Mouse (Mus musculus): ENCODE measurements around the gene Zdhhc13.

Zdhhc13 gene

DNA sequence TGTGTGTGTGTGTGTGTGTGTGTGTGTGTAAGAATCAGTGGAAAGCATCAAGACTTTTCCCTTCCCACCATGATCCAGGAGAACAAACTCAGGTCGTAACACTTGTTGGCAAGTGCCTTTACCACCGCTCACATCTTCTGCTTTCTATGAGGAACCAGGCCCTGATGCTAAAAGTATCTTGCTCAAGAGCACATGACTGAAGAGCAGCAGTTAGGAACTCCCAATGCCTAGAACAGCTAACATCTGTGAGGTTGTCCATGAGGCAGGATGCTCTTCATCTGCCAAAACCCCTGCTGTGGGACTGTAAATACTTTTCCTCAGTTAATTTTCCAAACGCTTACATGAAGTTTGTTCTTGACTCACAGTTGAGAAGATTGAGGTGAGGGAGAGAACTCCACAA, 455 bp upstream of the Zdhhc13 start:
- no peak for DNase-seq

DNA sequence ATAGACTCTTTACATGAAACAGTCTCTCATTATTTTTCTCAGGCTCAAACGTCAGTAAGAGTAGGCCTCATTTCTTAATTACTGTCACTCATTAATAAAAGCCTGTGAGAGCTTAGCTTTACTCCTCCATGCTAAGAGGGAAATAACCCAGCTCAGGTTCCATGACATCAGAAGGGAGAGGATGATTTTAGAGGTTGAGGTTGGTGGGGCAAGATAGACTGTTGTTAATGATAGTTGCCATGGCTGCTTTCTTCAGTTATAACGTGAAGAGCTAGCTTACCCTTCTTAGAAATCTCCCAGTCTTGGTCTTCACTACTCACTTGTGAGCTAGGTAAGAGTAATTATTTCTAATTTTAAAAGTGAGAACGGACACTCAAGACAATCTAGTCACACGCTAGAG, 1.3 kb downstream of the Zdhhc13 start:
- DNase-seq = no peak

DNA sequence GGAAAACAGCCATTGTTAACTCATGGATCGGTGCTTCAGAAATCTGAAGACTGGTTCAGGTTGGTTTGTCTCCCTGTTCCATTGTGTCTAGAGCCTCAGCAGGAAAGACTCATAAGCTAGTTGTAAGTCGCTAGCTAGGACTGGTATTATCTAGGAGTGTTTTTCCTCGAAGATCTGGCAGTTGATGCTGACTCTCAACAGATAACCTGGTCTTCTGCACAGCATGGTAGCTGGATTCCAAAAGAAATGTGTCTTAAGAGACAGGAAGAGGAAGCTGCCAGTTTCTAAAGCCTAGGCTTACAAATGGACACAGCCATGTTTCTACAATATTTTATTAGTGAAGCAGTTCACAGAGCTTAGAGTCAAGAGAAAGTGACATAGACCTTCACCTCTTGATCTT, 2.6 kb downstream of the Zdhhc13 start:
- no peak for DNase-seq

DNA sequence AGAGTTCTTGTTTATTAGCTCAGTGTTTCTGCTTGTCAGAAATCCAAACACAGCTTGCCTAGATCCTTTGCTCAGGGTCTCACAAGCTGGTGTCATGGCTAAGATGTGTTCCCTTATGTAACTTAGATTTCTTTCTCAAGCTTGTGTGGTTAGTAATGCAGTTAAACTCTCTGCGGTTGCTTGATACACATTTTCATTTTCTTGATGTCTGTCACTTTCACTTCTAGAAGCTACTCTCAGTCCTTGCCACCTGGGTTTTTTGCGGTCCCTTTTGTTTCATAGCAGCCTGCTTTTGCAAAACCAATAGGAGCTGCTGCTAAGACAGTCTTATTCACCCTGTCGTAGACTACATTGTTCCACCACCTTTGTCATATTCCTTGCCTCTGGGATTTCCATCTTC, 6.3 kb downstream of the Zdhhc13 start:
- DNase-seq = no peak

DNA sequence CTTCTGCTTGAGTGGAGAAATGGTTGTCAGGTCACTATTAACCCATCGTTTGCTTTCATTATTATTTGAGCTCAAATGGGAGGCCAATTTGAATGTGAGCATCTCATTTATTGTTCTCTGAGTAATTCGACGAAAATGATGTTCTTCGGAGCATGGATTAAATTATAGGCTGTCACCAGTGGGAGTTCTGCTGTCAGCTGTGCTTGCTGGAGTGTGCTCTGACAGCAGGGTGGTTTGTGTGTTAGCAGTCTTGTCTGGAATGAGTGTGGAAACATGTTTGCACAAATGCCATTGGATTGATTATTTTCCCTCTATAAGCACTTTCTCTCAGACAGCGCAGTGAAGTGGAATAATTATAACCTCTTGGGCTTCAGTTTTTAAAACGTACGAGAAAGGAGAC, 14.6 kb downstream of the Zdhhc13 start:
- no peak for DNase-seq

DNA sequence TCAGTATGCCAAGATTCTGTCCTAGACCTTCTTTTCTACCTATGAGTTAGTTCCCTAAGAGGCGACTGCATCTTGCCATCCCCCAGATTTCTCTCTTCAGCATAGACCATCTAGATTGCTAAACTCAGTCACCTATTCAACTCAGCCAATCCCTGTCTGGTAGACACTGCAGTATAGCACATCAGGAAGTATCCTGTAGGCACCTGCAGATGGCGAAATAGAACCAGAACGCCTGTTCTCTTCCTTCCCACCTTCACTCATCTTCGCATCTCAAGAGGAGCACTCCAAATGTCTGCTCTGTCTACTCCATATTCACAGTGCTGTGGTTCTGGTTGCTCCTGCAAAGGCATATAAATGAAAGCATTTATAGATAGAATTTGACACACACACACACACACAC, 17.8 kb downstream of the Zdhhc13 start:
- DNase-seq = no peak

DNA sequence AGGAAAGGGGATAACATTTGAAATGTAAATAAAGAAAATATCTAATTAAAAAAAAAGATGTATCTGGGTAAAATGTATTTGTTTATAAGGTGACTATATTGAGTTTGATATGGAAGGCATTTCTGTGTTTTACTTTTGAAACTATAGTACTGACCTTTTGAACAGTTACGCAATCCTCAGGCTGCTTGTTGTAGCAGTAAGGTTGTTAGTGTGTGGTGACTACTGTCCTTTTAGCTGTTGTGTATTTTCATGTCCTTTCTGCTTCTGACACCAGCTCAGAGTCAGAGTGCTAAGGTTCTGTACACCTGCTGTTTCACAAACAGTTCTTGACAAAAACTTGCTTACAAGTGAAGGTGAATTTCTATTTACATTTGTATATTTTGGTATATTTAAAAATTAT, 21.8 kb downstream of the Zdhhc13 start:
- DNase-seq = no peak

DNA sequence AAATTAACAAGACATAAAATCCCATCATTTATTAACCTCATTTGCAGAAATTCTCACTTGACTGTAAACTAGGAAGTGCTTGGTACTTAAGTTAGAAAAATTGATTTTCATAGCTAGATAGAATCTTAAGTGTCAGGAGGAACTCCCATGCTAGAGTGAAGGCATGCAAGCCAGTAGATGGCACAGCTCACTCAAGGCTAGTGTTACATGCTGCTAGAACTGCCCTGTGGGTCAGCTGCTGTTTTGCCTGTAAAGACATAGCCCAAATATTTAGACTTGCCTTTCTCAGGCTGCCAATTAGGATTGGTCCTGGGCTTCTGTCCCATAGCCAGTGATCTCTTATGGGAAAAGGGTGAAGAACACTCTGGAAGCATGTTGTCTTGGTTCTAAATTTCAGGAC, 23.6 kb downstream of the Zdhhc13 start:
- no peak for DNase-seq

DNA sequence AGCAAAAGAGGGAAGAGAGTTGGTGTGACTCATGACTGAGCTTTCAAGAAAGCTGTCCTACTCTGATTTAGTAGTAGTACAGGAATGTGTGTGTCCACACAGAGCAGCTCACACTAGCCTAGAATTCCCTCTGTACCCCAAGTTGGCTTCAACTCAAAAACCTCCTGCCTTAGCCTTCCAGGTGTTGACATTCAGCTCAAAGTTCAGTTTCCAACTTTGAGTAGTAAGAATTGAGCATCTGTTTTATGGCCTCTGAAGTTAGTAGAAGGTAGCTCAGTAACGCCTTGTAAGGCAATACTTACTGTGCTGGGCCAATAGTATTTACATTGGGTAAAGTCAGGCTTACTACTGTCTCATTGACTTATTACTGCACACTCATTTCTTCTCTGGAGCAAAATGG, 24.8 kb downstream of the Zdhhc13 start:
- no peak for DNase-seq

DNA sequence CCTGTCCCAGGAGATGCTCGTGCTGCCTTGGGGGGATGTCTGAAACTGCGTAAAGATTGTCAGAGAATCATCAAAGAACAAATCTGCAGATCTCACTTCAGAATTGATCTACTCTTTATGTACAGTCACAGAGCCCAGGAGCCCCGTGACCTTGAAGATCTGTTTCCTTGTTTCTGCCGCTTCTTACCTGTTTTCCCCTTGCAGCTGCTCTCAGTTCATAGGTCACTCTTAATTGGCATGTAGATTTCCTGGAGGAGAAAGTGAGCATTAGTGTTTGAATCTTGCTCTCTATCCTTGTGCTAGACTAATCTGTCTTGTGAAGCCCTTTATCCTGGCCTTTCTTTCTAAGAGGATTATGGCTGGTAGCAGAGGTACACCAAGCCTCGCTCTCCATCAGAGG, 32.9 kb downstream of the Zdhhc13 start:
- no peak for DNase-seq

DNA sequence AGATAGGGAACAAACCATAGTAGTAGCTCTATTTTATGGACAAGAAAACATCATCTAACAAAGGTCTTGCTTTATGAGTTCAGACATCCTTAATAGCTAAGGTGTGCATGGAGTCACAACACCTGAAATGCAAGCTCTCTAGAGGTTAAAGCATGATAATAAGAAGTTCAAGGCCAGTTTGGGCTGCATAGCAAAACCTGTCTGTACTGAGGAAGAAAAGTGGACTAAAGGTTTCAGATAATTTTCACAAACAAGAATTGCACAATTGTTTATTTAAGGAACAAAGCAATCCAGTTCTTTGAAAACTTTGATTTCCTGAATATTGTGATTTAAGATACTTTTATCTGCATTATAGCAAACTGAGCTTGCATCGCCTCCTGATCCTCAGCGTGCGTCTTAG, 34.8 kb downstream of the Zdhhc13 start:
- no peak for DNase-seq

DNA sequence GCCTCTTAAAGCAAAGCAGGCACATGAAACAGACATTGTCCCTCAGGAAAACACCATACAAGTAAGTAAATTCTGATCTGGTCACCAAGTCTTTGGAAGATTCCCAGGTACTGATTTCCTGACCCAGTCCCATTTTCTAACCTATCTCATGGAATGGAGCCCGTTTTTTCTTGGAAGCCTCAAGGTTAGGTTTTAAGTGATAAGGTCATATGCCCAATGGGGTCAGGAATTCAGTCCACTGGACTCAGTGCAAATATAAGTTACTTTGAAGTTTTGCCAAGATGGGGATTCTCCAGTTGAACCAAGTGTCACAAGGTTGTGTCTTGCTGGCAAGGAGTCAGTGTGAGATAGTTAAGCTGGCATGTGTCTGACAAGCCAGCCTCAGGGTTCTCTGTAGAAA, 35.9 kb downstream of the Zdhhc13 start:
- no peak for DNase-seq

DNA sequence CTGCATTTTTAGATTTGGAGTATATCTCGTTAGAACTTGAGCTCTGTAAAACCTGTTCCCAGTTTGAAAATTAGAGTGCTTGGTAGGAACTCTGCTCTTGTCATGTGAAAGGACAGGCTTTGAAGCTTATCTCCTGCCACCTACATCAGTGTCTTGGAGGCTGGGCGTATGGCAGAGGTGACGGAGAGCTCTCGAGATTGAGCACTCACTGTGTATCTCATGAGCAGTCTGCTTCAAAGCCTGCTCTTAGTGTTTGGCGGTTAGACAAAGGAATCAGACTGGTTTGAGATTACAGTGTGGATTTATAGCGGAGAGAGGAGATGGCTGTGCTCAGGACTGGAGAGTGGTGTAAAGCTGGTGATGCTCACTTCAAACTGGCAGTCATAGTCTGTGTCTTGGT, 36.4 kb downstream of the Zdhhc13 start:
- no peak for DNase-seq

DNA sequence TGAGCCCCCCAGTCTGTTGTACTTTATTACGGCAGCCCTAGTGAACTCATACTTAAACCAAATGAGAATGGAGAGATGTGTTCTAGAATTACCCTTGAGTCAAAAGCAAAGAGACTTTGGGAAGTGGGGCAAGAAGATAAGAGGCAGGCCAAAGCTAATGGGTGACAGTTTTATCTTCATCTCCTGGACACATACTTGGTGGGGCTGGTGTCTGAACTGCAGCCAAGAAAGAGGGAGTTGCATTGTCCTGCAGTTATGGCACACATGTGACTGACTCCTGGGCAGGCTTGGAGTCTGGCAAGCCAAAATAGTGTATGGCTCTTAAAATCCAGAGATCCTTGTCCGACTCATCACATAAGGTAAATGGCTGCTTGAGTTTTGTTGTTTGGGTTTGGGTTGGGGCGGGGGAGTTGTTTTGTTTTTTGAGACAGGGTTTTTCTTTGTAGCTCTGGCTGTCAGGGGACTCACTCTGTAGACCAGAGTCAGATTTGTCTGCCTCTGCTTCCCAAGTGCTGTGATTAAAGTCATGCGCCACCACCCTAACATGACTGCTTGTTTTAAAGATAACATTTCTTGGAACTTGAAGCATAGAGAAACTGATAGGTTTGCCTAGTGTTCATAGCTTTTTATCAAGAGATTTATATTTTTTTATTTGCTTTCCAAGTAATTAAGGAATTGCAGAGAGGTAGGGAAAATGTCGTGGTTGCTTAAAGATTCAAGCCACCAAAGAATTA, 40.5 kb downstream of the Zdhhc13 start:
- no peak for DNase-seq

DNA sequence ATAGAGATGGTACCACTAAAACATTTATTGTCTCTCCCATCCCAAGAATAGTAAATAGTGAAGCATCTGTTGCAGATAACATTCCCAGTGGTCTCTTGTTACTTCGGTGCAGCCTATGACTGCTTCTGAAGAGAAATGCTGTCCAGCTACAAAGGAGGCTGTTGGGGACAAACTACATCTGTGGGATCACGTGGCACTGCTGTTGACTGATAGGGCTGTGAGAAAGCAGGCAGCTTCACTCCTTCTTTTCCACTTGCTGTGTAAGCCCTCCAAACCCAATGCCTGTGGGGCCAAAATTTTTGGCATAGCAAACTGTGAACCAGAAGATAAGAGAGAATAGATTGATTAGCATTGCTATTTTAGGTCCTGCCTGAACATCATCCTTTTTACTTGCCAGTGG, 41.6 kb downstream of the Zdhhc13 start:
- DNase-seq = no peak

DNA sequence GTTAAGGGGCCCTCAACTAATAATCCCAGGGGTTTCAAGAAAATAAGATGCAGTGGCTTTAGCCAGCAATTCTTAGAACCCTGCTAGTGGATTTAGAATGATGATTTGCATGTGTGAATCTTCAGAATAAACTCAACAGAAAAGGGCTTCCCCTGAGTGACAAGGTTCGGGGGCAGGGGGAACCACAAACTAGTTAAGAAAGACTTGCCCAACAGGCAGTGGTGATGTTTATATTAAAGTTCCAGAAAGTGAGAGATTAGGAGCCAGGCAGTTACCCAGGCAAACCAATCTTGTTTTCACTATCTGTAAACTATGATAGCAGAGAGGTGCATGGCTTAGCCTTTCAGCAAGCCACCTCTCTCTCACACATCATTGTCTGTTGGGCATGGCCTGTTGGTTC, 43.9 kb downstream of the Zdhhc13 start:
- no peak for DNase-seq

DNA sequence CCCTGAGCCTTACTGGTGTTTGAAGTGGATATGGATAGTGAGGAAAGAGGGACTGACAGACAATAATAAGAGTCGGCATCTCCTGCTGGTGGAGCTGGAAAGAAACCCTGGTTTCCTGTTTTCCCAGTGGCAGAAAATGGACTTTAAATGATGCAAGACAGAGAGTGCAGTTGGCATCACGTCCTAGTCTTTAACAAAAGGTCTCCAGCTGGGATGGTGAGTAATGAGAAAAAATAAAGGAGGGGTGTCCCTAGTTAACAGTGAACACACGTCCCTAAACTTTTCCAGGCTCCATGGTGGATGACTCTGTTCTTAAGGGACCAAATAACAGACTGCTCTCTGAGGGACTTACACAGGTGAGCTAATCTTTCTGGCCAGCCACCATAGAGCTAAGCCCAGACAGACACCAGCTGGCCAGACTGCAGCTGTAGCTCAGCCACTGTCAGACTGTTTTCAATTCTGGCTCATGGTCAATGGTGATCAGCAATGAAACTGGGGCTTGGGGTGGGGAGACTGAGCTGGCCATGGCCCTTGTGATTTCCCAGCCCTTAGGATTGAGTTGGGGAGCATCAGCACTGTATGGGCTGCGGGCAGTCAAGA, 45.7 kb downstream of the Zdhhc13 start:
- no peak for DNase-seq

DNA sequence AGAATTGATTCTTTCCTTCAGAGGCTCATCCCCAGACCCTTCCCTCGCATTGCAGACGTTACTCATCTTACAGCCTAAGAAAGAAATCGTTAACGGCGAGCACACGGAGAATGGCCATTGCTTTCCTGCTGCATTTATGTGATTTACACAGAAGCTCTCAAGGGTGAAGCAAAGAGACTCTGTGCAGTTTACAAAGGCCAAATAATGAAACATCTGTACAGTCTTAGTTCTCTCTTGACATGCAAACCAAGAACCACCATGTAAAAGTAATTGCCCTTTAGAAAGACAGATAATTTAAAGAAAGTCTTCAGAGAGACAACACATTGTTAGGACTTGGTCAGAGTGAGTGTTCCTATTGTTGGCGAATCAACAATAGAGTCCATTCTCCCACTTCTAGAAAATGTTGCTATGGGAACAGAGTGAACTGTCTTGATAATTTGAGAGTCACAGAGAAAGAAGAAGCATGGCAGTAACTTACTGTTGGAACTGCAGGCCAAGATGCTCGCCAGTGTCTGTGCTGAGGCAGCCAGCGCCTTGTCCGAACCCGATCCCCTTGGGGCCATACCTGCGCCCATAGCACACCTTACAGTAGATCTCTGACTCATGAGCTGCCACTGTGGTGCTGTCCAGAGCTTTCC, 46.3 kb downstream of the Zdhhc13 start:
- DNase-seq = no peak

DNA sequence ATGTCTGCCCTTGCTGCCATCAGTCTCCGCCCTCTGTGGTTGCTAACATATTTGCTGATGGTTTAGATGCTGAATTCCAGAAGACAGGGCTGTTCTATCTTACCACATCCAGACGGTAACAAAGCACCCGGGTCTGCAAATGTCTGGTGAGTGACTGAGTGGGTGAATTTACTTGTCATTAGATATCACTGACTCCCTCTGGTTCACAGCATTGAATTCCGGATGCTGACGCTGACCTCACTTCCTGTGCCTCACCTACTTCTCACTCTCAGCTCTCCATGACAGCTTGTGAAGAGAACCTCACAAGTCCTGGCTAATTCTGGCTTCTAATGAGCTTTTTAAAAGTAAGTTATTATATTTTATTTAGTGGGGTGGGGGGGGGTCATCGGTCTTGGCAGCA, 48.1 kb downstream of the Zdhhc13 start:
- no peak for DNase-seq

DNA sequence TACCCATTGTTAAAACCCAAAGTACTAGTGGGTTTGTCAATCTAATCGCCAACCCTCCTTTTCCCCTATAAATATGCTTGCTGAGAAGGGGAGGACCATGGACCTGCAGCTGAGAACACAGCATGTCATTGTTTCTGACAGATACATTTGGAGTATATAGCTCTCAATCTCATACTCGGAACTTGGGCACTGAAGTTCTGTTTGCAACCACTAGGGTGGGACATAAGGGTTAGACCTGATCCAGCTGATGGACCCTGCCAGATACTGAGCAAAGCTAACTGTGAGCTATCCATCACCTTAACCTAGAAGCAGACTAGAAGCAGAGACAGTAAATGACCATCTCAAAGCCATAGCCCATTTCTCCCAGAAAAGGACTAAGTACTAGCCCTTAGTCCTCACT, 49.6 kb downstream of the Zdhhc13 start:
- DNase-seq = no peak

DNA sequence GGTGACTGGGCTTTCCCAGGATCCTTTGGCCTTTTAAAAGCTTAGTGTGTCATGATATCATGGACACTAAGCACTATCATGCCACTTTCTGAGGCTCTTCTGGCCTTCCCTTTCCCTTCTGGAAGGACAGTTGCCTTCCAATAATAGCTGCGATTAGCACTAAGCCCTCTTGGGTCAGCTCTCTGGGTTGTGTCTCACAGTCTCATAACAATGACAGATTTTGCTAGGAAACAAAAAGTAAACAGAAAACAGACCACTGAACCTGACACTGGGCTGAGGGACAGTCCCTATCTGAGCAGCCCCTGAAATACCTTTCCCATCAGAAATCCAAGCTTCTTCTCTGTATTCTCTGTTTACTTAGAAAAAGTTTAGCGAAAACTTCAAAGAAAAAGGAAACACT, 51.7 kb downstream of the Zdhhc13 start:
- DNase-seq = no peak

DNA sequence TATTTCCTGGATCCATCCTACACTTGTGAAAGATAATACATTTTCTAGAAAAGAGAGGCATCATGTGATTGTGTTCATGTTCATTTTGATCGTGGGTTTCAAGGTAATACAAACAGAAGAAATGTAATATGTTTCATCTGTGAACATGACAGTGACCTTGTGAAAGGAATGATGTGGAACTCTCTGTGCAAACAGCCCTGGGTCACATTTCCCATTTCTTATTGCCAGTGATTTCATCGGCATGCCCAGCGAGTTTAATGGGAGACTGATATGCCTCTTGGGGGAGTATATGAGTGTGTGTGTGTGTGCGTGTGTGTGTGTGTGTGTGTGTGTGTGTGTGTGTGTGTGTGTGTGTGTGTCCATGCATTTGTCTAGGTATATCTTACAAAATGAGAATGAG, 52.7 kb downstream of the Zdhhc13 start:
- no peak for DNase-seq

DNA sequence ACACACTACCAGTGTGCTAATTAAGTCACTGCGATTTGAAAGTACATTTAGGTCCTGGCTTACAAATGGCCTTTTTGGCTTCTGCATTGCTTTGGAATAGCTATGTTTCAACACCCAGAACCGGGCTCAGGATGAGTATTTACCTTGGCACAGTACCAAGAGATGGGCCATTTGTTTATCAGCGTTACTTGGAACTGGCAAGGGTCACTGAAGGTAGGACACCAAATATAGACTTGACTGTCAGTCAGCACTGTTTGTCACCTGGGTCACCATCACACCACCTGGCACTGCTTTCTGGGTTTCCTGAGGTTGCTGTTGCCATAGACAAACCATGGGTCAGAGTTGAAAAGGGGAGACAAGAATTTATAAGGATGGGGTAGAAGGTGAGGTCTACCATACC, 53.5 kb downstream of the Zdhhc13 start:
- no peak for DNase-seq

DNA sequence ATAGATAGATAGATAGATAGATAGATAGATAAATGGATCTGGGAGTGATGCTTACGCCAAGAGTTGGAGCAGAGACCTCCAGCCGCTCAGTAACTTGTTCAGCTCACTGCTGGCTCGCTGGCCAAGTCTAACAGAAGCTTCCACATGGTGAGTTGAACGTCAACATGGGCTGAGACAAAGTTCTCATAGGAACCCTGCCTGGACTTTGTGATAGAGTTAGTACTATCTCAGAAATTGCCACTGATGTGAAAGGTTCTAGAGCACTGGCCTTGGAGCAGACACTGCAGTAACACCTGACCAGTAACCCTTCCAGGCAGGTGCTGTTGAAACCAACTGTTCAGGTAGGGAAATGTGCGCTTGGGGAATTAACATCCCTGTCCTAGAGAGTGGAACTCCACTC, 54.7 kb downstream of the Zdhhc13 start:
- DNase-seq = no peak
